Mouse (Mus musculus) thymus, postnatal 36 days (tissue): Measurements from ENCODE around the gene Rimbp3.
A peak's percentile ranks its signal among the peaks of the same experiment; 100 is the strongest.
"Not testable (repeated sequence)": the region's sequence is repeated elsewhere in the genome, so short reads cannot be mapped to it uniquely, and the experiment has no call there.

Experiments
- DNase-seq, 2 experiments: peaks; one replicate each; pipeline ENCODE4 v3.0.0; 2022; ENCODE audit warnings: mixed read lengths in 2 of 2

Gene Rimbp3

GRCm38 (mm10) chr16:17220127-17220733, 11.8 kb downstream of the Rimbp3 start:
- DNase-seq: no peak

DNA sequence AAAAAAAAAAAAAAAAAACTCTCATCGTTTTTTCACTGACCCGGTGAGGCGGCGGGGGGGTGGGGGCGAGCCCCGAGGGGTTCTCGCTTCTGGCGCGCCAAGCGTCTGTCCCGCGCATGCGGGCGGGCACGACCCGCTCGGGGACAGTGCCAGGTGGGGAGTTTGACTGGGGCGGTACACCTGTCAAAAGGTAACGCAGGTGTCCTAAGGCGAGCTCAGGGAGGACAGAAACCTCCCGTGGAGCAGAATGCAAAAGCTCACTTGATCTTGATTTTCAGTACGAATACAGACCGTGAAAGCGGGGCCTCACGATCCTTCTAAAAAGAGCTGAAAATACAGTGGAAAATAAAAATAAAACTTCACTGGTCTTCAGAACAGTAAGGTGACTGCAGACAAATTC, 13.8 kb downstream of the Rimbp3 start:
- DNase-seq: peak; percentile 85 to 91

DNA sequence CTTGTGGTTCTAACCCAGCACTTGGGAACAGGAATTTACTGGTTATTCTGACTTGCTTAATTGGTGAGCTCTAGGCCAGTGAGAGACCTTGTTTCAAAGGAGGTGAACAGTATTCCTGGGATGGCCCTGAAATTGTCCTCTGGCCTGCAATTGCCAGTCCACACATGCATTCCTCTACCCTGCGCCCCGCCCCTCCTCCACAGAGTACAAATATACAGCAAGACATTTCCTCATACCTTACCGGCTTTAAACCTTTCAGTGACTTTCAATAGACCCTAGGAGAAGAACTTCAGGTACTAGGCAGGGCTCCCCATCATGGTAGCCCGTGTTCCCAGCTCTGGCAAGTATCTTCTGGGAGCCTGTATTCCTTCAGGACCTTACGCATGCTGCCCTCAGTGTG, 17.2 kb downstream of the Rimbp3 start:
- no peak for DNase-seq

- no peak for DNase-seq
These were observed 18.1 kb downstream of the Rimbp3 start for GRCm38 (mm10) chr16:17226496-17226895.

DNA sequence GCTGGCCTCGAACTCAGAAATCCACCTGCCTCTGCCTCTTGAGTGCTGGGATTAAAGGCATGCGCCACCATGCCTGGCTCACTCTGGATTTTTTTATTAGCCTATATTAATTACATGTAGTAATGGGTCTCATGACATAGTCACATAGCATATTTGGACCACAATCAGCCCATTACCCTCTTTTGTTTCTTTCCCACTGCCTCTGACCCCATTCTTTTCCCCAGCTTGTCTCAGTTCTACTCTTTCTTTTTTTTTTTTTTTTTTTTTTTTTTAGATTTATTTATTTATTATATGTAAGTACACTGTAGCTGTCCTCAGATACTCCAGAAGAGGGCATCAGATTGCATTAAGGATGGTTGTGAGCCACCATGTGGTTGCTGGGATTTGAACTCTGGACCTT, 23.1 kb downstream of the Rimbp3 start:
- DNase-seq: not testable (repeated sequence)

DNA sequence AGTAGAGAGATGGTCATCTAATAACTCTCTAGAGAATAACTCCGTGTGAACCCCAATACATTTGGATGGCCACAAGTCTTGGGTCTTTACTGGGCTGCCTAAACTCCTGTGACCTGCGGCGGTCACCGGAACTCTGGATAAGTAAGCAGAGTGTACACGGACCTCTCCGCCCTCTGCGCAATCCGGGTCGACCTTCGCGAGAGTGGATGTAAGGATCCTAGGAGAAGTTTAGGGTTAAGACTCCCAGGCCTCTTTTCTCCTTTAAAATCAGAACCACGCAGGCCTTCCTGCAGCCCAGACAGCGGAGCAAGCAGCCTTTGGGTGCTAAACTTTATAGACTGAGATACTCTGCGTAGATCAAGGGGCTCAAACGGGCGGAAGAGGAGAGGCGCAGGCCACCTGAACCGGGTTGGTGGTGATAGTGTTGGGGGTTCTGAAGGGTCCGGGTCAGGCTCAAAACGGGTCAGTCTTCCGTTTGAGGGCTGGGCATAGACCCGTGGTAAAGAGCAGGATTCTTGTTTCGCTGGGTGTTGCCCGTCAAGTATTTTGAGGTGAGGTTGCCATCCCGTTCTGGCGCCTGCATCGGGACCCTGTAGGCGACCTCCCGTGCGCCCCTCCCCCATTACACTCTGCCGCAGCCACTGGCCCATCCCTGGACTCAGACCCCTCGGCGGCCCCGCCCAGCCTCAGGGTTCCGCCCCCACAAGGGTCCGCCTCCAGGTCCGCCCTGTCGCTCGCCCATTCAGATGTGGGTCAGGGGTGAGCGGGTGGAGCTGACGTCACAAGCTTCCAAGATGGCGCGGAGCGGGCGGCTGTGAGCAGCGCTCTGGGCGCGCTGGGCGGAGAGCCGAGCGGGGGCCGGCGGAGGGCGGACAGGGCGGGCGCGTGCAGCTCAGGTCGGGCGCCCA, 24.6 kb downstream of the Rimbp3 start, which contains the start of gene Hic2:
Gene Hic2 (plus strand): TSS at position 779 of the 908 bp plus-strand sequence.
- DNase-seq: peak; percentile 90 to 94

DNA sequence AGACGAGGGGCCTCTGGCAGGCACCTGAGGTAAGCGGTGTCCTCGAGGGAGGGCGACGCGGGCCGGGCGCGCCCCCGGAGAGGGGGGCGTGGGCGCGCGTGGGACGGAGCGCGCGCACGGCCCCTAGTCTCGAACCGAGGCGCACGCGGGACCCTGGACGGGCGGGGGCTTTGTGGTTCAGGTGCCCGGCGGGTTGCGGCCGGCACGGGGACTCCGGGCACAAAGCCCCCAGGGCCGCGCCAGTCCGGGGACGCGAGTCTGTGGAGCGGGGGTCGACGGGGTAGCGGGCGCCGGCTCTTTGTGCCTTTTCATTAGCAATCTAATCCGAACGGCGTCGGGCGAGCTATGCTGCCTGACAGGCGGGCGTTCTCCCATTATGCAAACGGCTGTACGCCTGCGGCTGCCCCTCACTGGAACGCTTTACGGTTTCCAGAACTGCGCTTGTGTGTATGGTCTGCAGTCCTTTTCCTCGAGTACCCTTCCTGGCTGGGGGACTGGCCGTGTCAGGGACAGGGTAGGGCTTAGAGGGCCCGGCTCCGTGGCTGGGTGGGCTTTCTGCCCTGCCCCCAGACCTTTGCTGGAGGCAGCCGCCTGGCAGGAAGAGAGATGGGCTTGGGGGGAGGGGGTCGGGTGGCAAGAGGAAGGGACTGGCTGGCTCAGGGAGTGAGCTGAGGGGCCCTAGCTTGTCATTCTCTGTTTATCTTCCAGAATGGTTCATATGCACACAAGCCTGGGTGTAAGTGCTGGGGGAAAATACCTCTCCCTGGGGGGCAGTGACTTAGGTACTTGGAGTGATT, 25.5 kb downstream of the Rimbp3 start:
- DNase-seq: peak; percentile 59 to 70

- DNase-seq: peak; percentile 20 to 32
These were observed 26.1 kb downstream of the Rimbp3 start for GRCm38 (mm10) chr16:17234499-17234895.

- no peak for DNase-seq
These were observed 26.7 kb downstream of the Rimbp3 start for GRCm38 (mm10) chr16:17234916-17235665.

DNA sequence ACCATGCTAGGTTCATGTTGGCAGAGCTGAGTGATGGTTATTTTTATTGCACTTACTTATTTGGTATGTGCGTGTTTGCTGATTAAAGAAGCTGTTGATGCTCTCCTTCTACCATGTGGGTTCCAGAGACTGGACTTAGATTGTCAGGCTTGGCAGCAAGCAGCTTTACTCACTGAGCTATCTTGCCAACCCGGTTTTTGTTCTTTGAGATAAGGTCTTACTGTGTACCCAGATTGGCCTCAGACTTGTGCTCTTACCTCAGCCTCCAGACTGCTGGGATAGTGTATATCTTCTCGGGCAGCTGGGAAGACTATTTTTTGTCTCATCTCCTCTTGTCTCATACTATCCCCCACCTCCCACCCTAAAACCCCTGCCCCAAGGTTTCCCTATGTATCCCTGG, 29.2 kb downstream of the Rimbp3 start:
- no peak for DNase-seq

GRCm38 (mm10) chr16:17239409-17239808, 31.0 kb downstream of the Rimbp3 start:
- no peak for DNase-seq

GRCm38 (mm10) chr16:17243731-17244130, 35.3 kb downstream of the Rimbp3 start:
- no peak for DNase-seq

DNA sequence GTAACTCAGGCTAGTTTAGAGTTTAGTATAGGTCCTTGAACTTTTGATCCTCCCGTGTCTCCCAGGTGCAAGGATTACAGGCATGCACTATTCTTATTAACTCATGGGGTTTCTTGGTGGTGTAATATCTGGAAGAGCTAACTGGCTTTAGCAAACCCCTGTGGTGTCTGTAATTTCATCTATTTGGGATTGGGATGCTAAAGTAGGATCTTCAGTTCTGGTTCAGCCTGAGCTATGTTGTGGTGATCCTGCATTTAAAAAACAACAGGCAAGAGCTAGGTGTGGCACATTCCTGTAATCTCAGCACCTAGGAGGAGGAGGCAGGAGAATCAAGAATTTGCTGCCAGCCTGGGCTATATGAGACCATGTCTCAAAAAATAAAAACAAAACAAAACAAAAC, 36.6 kb downstream of the Rimbp3 start:
- no peak for DNase-seq

- no peak for DNase-seq
These were observed 39.3 kb downstream of the Rimbp3 start for GRCm38 (mm10) chr16:17247727-17248126.

GRCm38 (mm10) chr16:17249135-17249534, 40.7 kb downstream of the Rimbp3 start:
- DNase-seq: no peak

DNA sequence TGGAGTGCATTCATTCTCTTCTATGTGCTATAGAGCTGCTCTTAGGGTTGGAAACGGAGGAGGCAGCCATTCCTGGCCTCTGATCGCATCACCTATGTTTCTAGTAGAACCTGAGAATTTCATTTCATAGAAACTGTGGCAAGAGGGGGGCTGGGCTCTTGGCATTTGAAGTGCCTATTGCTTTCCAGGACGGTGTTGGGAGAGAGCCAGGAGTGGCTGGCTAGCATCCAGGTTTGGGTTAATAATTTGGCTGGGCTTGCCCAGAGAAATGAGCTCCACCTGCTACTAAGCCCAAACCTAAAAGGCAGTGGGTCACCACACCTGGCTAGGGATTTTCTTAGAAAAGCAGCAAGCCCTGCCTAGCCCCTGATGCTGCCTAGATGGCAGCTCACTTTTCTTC, 43.1 kb downstream of the Rimbp3 start:
- DNase-seq: no peak

GRCm38 (mm10) chr16:17252086-17252726, 43.8 kb downstream of the Rimbp3 start:
- DNase-seq: no peak

GRCm38 (mm10) chr16:17252841-17253240, 44.4 kb downstream of the Rimbp3 start:
- DNase-seq: no peak

DNA sequence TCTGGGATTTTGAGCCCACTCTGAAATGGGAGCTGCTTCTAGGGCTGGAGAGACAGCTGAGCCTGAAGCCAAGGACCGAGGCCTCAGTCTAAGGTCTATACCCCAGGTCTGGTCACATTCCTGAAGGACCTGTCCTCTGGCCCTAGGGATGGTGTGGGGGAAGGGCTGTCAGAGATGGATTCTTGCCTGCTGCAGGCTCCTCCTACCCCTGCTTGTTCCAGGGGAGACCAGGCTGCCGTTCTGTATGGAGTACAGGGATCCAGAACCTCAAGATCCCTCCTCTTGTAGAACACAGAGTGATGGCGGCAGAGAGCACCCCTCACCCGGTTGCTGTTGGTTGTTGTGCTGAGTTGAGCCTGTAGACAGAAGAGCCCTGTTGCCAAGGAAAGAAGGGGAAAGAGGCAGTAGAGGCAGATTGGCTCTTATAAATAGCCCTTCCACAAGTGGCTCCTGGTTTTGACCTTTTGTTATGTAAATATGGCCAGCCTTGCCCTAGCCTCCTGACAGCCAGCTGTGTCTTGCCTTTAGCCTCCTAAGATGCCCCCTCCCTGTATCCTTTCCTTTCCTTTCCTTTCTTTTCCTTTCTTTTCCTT, 45.7 kb downstream of the Rimbp3 start:
- DNase-seq: no peak

DNA sequence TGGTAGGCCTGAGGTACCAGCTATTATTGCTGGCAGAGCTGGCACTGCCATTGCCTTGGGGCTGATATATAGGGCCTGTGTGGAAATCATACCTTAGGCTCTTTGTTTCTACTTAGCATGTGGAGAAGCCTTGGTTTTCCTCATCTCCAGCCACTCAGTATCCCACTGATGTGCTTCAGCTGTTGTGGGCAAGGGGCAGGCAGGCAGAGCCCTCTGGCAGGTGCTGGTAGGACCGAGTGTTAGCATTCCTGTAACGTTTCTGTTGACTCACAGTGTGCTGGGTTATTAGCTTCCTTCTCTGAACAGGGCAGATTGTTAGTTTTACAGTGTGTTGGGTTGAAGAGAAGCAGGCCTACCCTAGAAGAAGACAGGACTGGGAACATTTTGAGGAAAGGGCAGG, 46.9 kb downstream of the Rimbp3 start:
- DNase-seq: no peak

- no peak for DNase-seq
These were observed 49.0 kb downstream of the Rimbp3 start for GRCm38 (mm10) chr16:17257359-17257821.

- DNase-seq: no peak
These were observed 50.5 kb downstream of the Rimbp3 start for GRCm38 (mm10) chr16:17258917-17259316.
